Mouse (Mus musculus): ENCODE data around the gene Rpl27a. TPM values are rescaled to one million over a fixed set of nuclear protein-coding genes. Genes with fewer than 3 reads are reported as not detected.

The Rpl27a gene
- polyA plus RNA-seq, 1 experiment = 640 TPM

GRCm38 (mm10) chr7:109536451-109536946 lies 17.6 kb downstream of the Rpl27a start:
- H3K4me3 ChIP-seq (ENCODE audit: low read depth, low read length) = no peak overlapping the region
- H3K27me3 ChIP-seq (ENCODE audit: control insufficient read depth, insufficient read depth, low read length, poor library complexity, severe bottlenecking) = no peaks in the 10 kb centered on the region
- TF ChIP-seq EP300 (IDR thresholded peaks at IDR 0.05; ENCODE audit: insufficient read depth, low read depth, low read length) (no peak), CTCF (IDR thresholded peaks at IDR 0.05; ENCODE audit: low read depth, low read length) (no peak), POLR2A (IDR thresholded peaks at IDR 0.05; ENCODE audit: insufficient read depth, low read length) (no peak)
- H3K4me1 ChIP-seq (ENCODE audit: control insufficient read depth, insufficient read depth, low read length) = no peaks in the 10 kb centered on the region
- H3K9ac ChIP-seq (ENCODE audit: low read depth, poor library complexity, severe bottlenecking) = no peak overlapping the region
- no peaks in the 10 kb centered on the region for H3K36me3 ChIP-seq (ENCODE audit: control insufficient read depth, insufficient read depth, low read length, poor library complexity, severe bottlenecking)
- no peak overlapping the region for H3K27ac ChIP-seq (ENCODE audit: insufficient read depth, low read length)
- H3K9me3 ChIP-seq (replicated peaks; ENCODE audit: control insufficient read depth, insufficient read depth, low read length, poor library complexity, severe bottlenecking) = no peaks in the 10 kb centered on the region

DNA sequence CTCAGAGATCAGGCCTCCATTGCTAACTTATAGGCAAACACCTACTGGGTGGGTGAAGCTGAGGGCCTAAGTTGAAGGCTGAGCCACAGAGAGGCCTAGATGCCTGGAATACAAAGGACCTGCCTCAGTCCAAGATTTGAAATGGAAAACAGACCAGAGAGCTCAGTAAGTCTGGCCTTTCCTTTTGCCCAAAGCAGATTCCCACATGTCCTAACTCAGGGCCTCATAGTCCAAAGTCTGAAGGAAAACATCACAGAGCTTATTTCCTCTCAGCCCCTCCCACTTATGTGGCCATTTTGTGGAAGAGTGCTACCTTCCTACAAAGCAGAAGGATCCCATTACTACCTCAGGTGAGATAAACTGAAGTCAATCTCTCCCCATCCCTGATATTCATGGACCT lies 22.0 kb downstream of the Rpl27a start:
- Histone ChIP-seq H3K4me1 (ENCODE audit: control insufficient read depth, insufficient read depth, low read length) (no peaks in the 10 kb centered on the region), H3K27ac (ENCODE audit: insufficient read depth, low read length) (no peak overlapping the region), H3K36me3 (ENCODE audit: control insufficient read depth, insufficient read depth, low read length, poor library complexity, severe bottlenecking) (no peaks in the 10 kb centered on the region), H3K27me3 (ENCODE audit: control insufficient read depth, insufficient read depth, low read length, poor library complexity, severe bottlenecking) (no peaks in the 10 kb centered on the region), H3K9me3 (replicated peaks; ENCODE audit: control insufficient read depth, insufficient read depth, low read length, poor library complexity, severe bottlenecking) (no peaks in the 10 kb centered on the region), H3K9ac (ENCODE audit: low read depth, poor library complexity, severe bottlenecking) (no peak overlapping the region), H3K4me3 (ENCODE audit: low read depth, low read length) (no peak overlapping the region)
- TF ChIP-seq POLR2A (IDR thresholded peaks at IDR 0.05; ENCODE audit: insufficient read depth, low read length) = no peak
- no peak for TF ChIP-seq CTCF (IDR thresholded peaks at IDR 0.05; ENCODE audit: low read depth, low read length)
- TF ChIP-seq EP300 (IDR thresholded peaks at IDR 0.05; ENCODE audit: insufficient read depth, low read depth, low read length) = no peak

DNA sequence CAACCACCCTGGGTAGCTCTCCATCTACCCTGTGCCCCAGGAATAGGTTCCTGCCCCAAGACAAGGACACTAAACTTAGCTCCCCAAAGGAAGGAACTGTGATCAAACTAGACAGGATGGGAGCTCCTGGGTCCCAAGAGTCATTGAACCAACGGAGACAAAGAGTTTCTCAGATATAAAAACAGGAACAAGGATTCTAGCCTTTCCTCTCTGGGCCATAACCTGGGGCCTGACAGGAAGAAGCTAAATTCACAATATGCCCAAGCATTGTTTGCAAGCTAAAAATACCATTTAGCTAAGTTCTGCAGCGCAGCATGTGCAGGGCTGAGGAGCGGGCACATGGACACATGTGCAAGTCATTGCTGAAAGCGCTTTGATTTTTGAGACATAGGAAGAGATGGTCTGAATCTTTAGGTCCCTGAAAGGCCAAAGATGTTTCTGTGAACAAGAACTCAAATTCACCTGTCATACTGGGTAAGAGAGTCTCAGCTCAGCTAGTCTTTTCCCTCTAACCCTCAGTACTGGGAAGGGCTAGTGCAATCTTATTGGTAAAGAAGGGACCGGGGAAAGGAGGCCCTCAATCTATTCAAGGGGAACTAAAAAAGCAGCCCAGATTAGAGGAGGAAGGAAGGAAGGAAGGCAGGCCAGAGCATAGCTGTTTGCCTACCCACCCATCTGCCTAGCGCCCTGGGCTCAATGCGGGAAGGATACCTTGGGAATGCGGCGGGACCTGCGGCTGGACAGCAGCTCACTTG lies 22.8 kb downstream of the Rpl27a start:
- no peaks in the 10 kb centered on the region for H3K27me3 ChIP-seq (ENCODE audit: control insufficient read depth, insufficient read depth, low read length, poor library complexity, severe bottlenecking)
- no peak overlapping the region for H3K4me3 ChIP-seq (ENCODE audit: low read depth, low read length)
- H3K9ac ChIP-seq (ENCODE audit: low read depth, poor library complexity, severe bottlenecking) = no peak overlapping the region
- H3K27ac ChIP-seq (ENCODE audit: insufficient read depth, low read length) = no peak overlapping the region
- no peak for TF ChIP-seq EP300 (IDR thresholded peaks at IDR 0.05; ENCODE audit: insufficient read depth, low read depth, low read length)
- no peak for TF ChIP-seq POLR2A (IDR thresholded peaks at IDR 0.05; ENCODE audit: insufficient read depth, low read length)
- H3K4me1 ChIP-seq (ENCODE audit: control insufficient read depth, insufficient read depth, low read length) = no peaks in the 10 kb centered on the region
- H3K36me3 ChIP-seq (ENCODE audit: control insufficient read depth, insufficient read depth, low read length, poor library complexity, severe bottlenecking) = no peaks in the 10 kb centered on the region
- H3K9me3 ChIP-seq (replicated peaks; ENCODE audit: control insufficient read depth, insufficient read depth, low read length, poor library complexity, severe bottlenecking) = no peaks in the 10 kb centered on the region

DNA sequence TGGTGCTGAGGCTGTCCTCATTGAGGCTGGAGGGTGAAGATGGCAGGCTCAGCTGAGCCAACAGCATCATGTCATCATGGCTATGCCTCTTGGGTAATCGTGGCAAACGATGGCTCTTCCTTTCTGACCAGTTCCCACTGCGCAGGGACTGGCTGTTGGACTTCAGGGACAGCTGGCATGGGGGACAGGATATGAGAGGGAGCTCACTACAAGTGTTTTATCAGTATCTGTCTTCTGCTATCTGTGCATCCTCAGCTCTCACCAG lies 23.3 kb downstream of the Rpl27a start:
- Histone ChIP-seq H3K36me3 (ENCODE audit: control insufficient read depth, insufficient read depth, low read length, poor library complexity, severe bottlenecking) (no peaks in the 10 kb centered on the region), H3K27ac (ENCODE audit: insufficient read depth, low read length) (no peak overlapping the region), H3K9ac (ENCODE audit: low read depth, poor library complexity, severe bottlenecking) (no peak overlapping the region), H3K4me3 (ENCODE audit: low read depth, low read length) (no peak overlapping the region), H3K4me1 (ENCODE audit: control insufficient read depth, insufficient read depth, low read length) (no peaks in the 10 kb centered on the region), H3K9me3 (replicated peaks; ENCODE audit: control insufficient read depth, insufficient read depth, low read length, poor library complexity, severe bottlenecking) (no peaks in the 10 kb centered on the region), H3K27me3 (ENCODE audit: control insufficient read depth, insufficient read depth, low read length, poor library complexity, severe bottlenecking) (no peaks in the 10 kb centered on the region)
- TF ChIP-seq POLR2A (IDR thresholded peaks at IDR 0.05; ENCODE audit: insufficient read depth, low read length) (no peak), EP300 (IDR thresholded peaks at IDR 0.05; ENCODE audit: insufficient read depth, low read depth, low read length) (no peak), CTCF (IDR thresholded peaks at IDR 0.05; ENCODE audit: low read depth, low read length) (no peak)

- H3K27ac ChIP-seq (ENCODE audit: insufficient read depth, low read length) = no peak overlapping the region
- no peak overlapping the region for H3K9ac ChIP-seq (ENCODE audit: low read depth, poor library complexity, severe bottlenecking)
- no peaks in the 10 kb centered on the region for H3K27me3 ChIP-seq (ENCODE audit: control insufficient read depth, insufficient read depth, low read length, poor library complexity, severe bottlenecking)
- no peaks in the 10 kb centered on the region for H3K36me3 ChIP-seq (ENCODE audit: control insufficient read depth, insufficient read depth, low read length, poor library complexity, severe bottlenecking)
- no peaks in the 10 kb centered on the region for H3K9me3 ChIP-seq (replicated peaks; ENCODE audit: control insufficient read depth, insufficient read depth, low read length, poor library complexity, severe bottlenecking)
- no peaks in the 10 kb centered on the region for H3K4me1 ChIP-seq (ENCODE audit: control insufficient read depth, insufficient read depth, low read length)
- no peak overlapping the region for H3K4me3 ChIP-seq (ENCODE audit: low read depth, low read length)
- no peak for TF ChIP-seq CTCF (IDR thresholded peaks at IDR 0.05; ENCODE audit: low read depth, low read length)
These were observed 25.8 kb downstream of the Rpl27a start for GRCm38 (mm10) chr7:109544792-109545191.

GRCm38 (mm10) chr7:109545255-109545993 lies 26.5 kb downstream of the Rpl27a start:
- H3K27me3 ChIP-seq (ENCODE audit: control insufficient read depth, insufficient read depth, low read length, poor library complexity, severe bottlenecking) = no peaks in the 10 kb centered on the region
- H3K9me3 ChIP-seq (replicated peaks; ENCODE audit: control insufficient read depth, insufficient read depth, low read length, poor library complexity, severe bottlenecking) = no peaks in the 10 kb centered on the region
- H3K27ac ChIP-seq (ENCODE audit: insufficient read depth, low read length) = no peak overlapping the region
- H3K4me1 ChIP-seq (ENCODE audit: control insufficient read depth, insufficient read depth, low read length) = no peaks in the 10 kb centered on the region
- no peak overlapping the region for H3K9ac ChIP-seq (ENCODE audit: low read depth, poor library complexity, severe bottlenecking)
- no peak for TF ChIP-seq CTCF (IDR thresholded peaks at IDR 0.05; ENCODE audit: low read depth, low read length)
- TF ChIP-seq POLR2A (IDR thresholded peaks at IDR 0.05; ENCODE audit: insufficient read depth, low read length) = no peak
- TF ChIP-seq EP300 (IDR thresholded peaks at IDR 0.05; ENCODE audit: insufficient read depth, low read depth, low read length) = no peak
- H3K36me3 ChIP-seq (ENCODE audit: control insufficient read depth, insufficient read depth, low read length, poor library complexity, severe bottlenecking) = no peaks in the 10 kb centered on the region
- H3K4me3 ChIP-seq (ENCODE audit: low read depth, low read length) = no peak overlapping the region
